Mouse (Mus musculus): Measurements from ENCODE around the gene Tdp1. TPM values are rescaled to one million over a fixed set of nuclear protein-coding genes. Genes with fewer than 3 reads are reported as not detected.

The Tdp1 gene
- polyA plus RNA-seq, 1 experiment from 2014 or later, result 78.3 TPM

DNA sequence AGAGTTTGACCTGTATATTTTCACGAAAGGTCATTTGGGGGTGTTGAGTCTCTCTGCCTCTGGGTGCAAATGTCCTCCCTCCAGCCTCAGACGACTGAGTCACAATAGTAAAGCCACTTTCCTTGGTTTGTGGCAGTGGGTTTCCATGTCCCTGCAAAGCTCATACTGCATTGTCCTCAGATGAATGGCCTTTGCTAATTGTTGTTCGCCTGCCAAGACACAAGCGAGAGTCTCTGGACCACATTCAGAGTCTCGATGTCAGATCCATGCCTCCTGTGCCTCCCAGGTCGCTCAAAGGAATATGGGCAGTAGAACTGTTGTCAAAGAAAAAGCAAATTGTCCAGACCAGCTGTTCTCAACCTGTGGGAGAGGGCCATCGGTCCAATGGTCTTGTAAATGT, 116.1 kb downstream of the Tdp1 start:
- ATAC-seq (ENCODE audit: low FRiP score), result no peak
- WGBS, result 88% methylated on average over 7 of the region's 7 CpGs
- no peak overlapping the region for H3K4me2 ChIP-seq
- H3K36me3 ChIP-seq (ENCODE audit: control insufficient read depth, insufficient read depth, low read length), result no peaks in the 10 kb centered on the region
- H3K4me1 ChIP-seq (ENCODE audit: control insufficient read depth, insufficient read depth, low read length), result no peaks in the 10 kb centered on the region
- no peak overlapping the region for H3K4me3 ChIP-seq (ENCODE audit: low read depth, low read length)
- no peak for DNase-seq (ENCODE audit: low spot score, missing footprints)
- H3K9ac ChIP-seq (ENCODE audit: low read length), result no peak overlapping the region
- H3K27ac ChIP-seq (ENCODE audit: low read depth, low read length), result no peak overlapping the region
- H3K27me3 ChIP-seq (ENCODE audit: control insufficient read depth, insufficient read depth, low read length), result no peaks in the 10 kb centered on the region
- H3K9me3 ChIP-seq (ENCODE audit: control insufficient read depth, low read length), result no peaks in the 10 kb centered on the region

DNA sequence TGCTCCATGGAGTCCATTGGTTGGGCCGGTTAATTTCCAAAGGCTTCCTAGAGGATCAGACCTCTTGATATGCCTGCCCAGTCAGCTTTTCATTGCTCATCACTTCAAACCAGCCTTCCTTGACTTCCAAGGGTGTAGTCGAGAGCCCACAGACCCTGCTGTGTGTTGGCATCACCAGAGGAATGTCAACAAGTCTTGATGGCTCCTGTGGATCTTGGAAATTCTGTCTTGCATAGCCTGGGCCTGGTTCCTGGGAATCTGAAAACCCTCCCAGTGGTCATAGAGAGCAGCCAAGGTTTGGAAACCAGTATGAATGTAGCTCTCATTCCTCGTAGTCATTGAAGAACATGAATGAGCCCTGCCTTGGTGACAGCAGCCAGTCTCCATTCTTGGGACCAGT, 116.9 kb downstream of the Tdp1 start:
- no peak overlapping the region for H3K27ac ChIP-seq (ENCODE audit: low read depth, low read length)
- no peaks in the 10 kb centered on the region for H3K36me3 ChIP-seq (ENCODE audit: control insufficient read depth, insufficient read depth, low read length)
- no peaks in the 10 kb centered on the region for H3K27me3 ChIP-seq (ENCODE audit: control insufficient read depth, insufficient read depth, low read length)
- no peak overlapping the region for H3K9ac ChIP-seq (ENCODE audit: low read length)
- no peaks in the 10 kb centered on the region for H3K4me1 ChIP-seq (ENCODE audit: control insufficient read depth, insufficient read depth, low read length)
- H3K4me3 ChIP-seq (ENCODE audit: low read depth, low read length), result no peak overlapping the region
- DNase-seq (ENCODE audit: low spot score, missing footprints) (no peak), ATAC-seq (ENCODE audit: low FRiP score) (no peak)
- no peak overlapping the region for H3K4me2 ChIP-seq
- no peaks in the 10 kb centered on the region for H3K9me3 ChIP-seq (ENCODE audit: control insufficient read depth, low read length)
- 82% methylated on average over 3 of the region's 3 CpGs for WGBS

DNA sequence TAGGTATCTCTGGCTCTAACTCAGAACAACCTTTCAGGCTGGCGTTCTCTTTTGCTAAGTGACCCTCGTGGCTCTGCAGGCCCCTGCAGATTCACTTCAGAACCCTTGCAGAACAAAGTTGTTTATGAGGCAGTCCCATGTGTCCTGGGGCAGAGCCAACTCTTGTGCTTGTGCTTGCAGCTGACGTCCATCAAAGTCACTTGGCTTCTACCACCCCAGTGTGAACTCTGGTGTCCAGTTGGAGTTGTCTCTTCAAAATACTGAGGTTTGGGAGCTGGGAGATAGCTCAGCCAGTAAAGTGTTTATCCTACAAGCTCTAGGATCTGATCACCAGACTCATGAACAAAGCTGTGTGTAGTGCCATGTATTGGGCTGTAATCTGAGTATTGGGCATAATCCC, 117.6 kb downstream of the Tdp1 start:
- Histone ChIP-seq H3K27ac (ENCODE audit: low read depth, low read length) (no peak overlapping the region), H3K4me3 (ENCODE audit: low read depth, low read length) (no peak overlapping the region), H3K9me3 (ENCODE audit: control insufficient read depth, low read length) (no peaks in the 10 kb centered on the region), H3K36me3 (ENCODE audit: control insufficient read depth, insufficient read depth, low read length) (no peaks in the 10 kb centered on the region), H3K4me1 (ENCODE audit: control insufficient read depth, insufficient read depth, low read length) (no peaks in the 10 kb centered on the region), H3K27me3 (ENCODE audit: control insufficient read depth, insufficient read depth, low read length) (no peaks in the 10 kb centered on the region), H3K9ac (ENCODE audit: low read length) (no peak overlapping the region), H3K4me2 (no peak overlapping the region)
- WGBS, result 86% methylated on average over 3 of the region's 3 CpGs
- no peak for ATAC-seq (ENCODE audit: low FRiP score)
- no peak for DNase-seq (ENCODE audit: low spot score, missing footprints)

DNA sequence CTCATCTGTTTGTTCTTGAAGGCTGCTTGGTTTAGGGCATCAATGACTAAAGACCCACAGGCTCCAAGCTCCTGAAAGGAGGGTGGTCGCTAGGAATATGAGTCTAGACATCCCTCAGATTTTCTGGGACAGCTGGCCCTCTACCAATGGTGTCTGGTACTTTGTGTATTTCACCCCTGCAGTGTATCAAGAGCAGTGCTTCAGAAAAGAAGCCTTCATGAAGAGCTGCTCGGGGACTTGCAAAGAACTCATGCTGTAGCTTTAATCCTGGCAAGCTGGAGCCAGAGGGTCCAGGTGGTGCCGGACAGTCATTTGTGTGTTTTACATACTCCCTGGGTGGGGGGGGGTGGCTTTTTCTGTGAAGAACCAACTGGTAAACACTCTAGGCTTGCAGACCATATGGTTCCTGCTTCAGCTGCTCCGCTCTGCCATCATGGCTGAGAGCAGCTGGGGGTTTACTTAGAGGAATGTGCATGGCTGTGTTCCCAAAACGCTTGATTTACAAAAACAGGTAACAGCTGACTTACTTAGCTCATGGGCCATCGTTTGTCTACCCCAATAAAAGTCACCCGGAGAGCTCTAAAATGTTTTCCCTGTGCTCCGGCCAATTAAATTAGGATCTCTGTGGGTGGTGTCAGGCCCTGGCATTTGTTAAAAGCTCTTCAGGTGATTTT, 118.7 kb downstream of the Tdp1 start:
- ATAC-seq (ENCODE audit: low FRiP score) (no peak), DNase-seq (ENCODE audit: low spot score, missing footprints) (no peak)
- Histone ChIP-seq H3K4me1 (ENCODE audit: control insufficient read depth, insufficient read depth, low read length) (no peaks in the 10 kb centered on the region), H3K4me2 (no peak overlapping the region), H3K27me3 (ENCODE audit: control insufficient read depth, insufficient read depth, low read length) (no peaks in the 10 kb centered on the region), H3K27ac (ENCODE audit: low read depth, low read length) (no peak overlapping the region), H3K9ac (ENCODE audit: low read length) (no peak overlapping the region), H3K36me3 (ENCODE audit: control insufficient read depth, insufficient read depth, low read length) (no peaks in the 10 kb centered on the region), H3K4me3 (ENCODE audit: low read depth, low read length) (no peak overlapping the region), H3K9me3 (ENCODE audit: control insufficient read depth, low read length) (no peaks in the 10 kb centered on the region)
- WGBS, result 47% methylated on average over 8 of the region's 8 CpGs

Small RNA genes lying within 50 kb of the gene (microRNA-seq; reads per million reads assigned to microRNA genes)
- not detected for gene Gm23291

Other genes starting within 250 kb of the Tdp1 start
- 23.8 and 24.6 TPM in 2 replicates for gene Efcab11, start 78 bp upstream of the Tdp1 start, polyA plus RNA-seq (2014; fragmentation: Nextera tagmentation; extraction: Ambion mirVana)
- 0.15 and 0.18 TPM in 2 replicates for gene Kcnk13, start 80.0 kb downstream of the Tdp1 start, polyA plus RNA-seq (2014; fragmentation: Nextera tagmentation; extraction: Ambion mirVana)
- 448 and 451 TPM in 2 replicates for gene Psmc1, start 225.6 kb downstream of the Tdp1 start, polyA plus RNA-seq (2014; fragmentation: Nextera tagmentation; extraction: Ambion mirVana)

Measured in midbrain, embryonic 11.5 days (tissue).